10 mouse cellular contexts compared by ENCODE assay signal in genomic region chr1:34139871-34140471, GRCm38 (mm10).
DNase-seq lines count a peak whose midpoint lies in the region; ATAC-seq lines count a peak whose summit lies in the region.
"Had no signal": no experiment of that assay in that cellular context is flagged by ENCODE, and none has a peak within 500 bp of the region (broad histone marks: within the 10 kb centered on the region; RNA-seq: fewer than 3 reads in every experiment).

No protein-coding gene starts in this region.

- H3K9me3 ChIP-seq in limb, embryonic 11.5 days (ENCODE audit: control insufficient read depth, low read length), result no peaks in the 10 kb centered on the region
- H3K9me3 ChIP-seq: neural tube, embryonic 12.5 days had no signal

- H3K4me3 ChIP-seq in limb, embryonic 11.5 days (ENCODE audit: low read depth, low read length), result no peak overlapping the region
- H3K4me3 ChIP-seq: neural tube, embryonic 12.5 days had no signal

- ATAC-seq in cerebellum, adult (ENCODE audit: insufficient number of reproducible peaks, low FRiP score, low TSS enrichment), result peak; percentile 26; the same call in 1 of the 2 replicates
- peak; percentile 40 for ATAC-seq in limb, embryonic 11.5 days (ENCODE audit: insufficient number of reproducible peaks, low FRiP score, low TSS enrichment, low read depth)

- no peak overlapping the region for H3K4me2 ChIP-seq in limb, embryonic 11.5 days (ENCODE audit: low read depth, severe bottlenecking)
- H3K4me2 ChIP-seq: neural tube, embryonic 12.5 days had no signal

- no peak for DNase-seq in cerebellum, adult 9-11 months
- DNase-seq in 416B (ENCODE audit: low read depth), result peak; percentile 27
- DNase-seq in fibroblast of lung, adult 2 months (ENCODE audit: low read depth), result peak; percentile 85
- DNase-seq in limb, embryonic 11.5 days (ENCODE audit: low spot score), result no peak
- no peak for DNase-seq in left cerebral cortex, postnatal 36 days (ENCODE audit: low spot score in 2 of 2)
- DNase-seq in spleen, postnatal 10 days (ENCODE audit: low spot score in 2 of 2), result no peak
- DNase-seq in right cerebral cortex, postnatal 10 days (ENCODE audit: low spot score in 2 of 2), result no peak
- DNase-seq: layer of hippocampus, adult 9-11 months had no signal

- WGBS in limb, embryonic 11.5 days, result 40% methylated on average over 6 of the region's 6 CpGs

- H3K36me3 ChIP-seq in limb, embryonic 11.5 days (ENCODE audit: control insufficient read depth, insufficient read depth, low read length), result no peaks in the 10 kb centered on the region

- no peak overlapping the region for H3K27ac ChIP-seq in limb, embryonic 11.5 days (replicated peaks; ENCODE audit: low read depth, low read length)
- H3K27ac ChIP-seq: neural tube, embryonic 12.5 days had no signal

- no peaks in the 10 kb centered on the region for H3K27me3 ChIP-seq in limb, embryonic 11.5 days (ENCODE audit: control insufficient read depth, insufficient read depth, low read length)
- H3K27me3 ChIP-seq: neural tube, embryonic 12.5 days had no signal

- intact Hi-C loops in left cerebral cortex, postnatal 36 days (cut with DNase I), result no loop called here

- peaks cover 12% of the 10 kb centered on the region for H3K4me1 ChIP-seq in limb, embryonic 11.5 days (ENCODE audit: control insufficient read depth, insufficient read depth, low read length)

- no peak overlapping the region for H3K9ac ChIP-seq in limb, embryonic 11.5 days (ENCODE audit: low read length)
- H3K9ac ChIP-seq: neural tube, embryonic 12.5 days had no signal

Comparison
In these comparisons a context has a peak if more than half of its experiments do, and no peak if none do; other contexts are left out.
1. DNase-seq: peak in 416B (single experiment) and fibroblast of lung, adult 2 months (single experiment); none in cerebellum, adult 9-11 months (single experiment), limb, embryonic 11.5 days (single experiment), left cerebral cortex, postnatal 36 days (0 of 2), spleen, postnatal 10 days (0 of 2) and right cerebral cortex, postnatal 10 days (0 of 2).